Mouse (Mus musculus): ENCODE measurements around the gene Unc79.

GRCm38 (mm10) chr12:103008491-103008890 is 59.8 kb downstream of the Unc79 start:
- TF ChIP-seq CTCF (IDR thresholded peaks at IDR 0.05; ENCODE audit: insufficient read depth, low read depth, low read length) (no peak), POLR2A (IDR thresholded peaks at IDR 0.05; ENCODE audit: insufficient read depth, low read depth, low read length) (no peak)
